Mouse (Mus musculus) forebrain, embryonic 16.5 days (tissue): ENCODE data around the gene Sorcs2. TPM values are rescaled to one million over a fixed set of nuclear protein-coding genes. Genes with fewer than 3 reads are reported as not detected.

ENCODE experiments used
- ATAC-seq: fragments of 200-750 bp; cut with Nextera tagmentation; 2 replicates; pipeline ENCODE4 v1.8.0; 2017; ENCODE audit warnings: mild to moderate bottlenecking, moderate library complexity
- H3K27ac ChIP-seq: fragments of 300-500 bp; sonication (generic); 2 replicates; pipeline ENCODE4 v1.5.1; 2014; ENCODE audit warnings: low read length, control low read depth
- H3K27me3 ChIP-seq: fragments of 300-500 bp; sonication (generic); replicated peaks from 2 replicates; pipeline ENCODE4 v1.6.1; 2014; ENCODE audit warnings: low read length; ENCODE audit not compliant: control insufficient read depth, insufficient read depth
- H3K36me3 ChIP-seq: fragments of 300-500 bp; sonication (generic); 2 replicates; pipeline ENCODE4 v1.6.1; 2014; ENCODE audit not compliant: control insufficient read depth, insufficient read depth
- H3K4me1 ChIP-seq: fragments of 300-500 bp; sonication (generic); replicated peaks from 2 replicates; pipeline ENCODE4 v1.6.1; 2014; ENCODE audit warnings: low read length; ENCODE audit not compliant: control insufficient read depth, insufficient read depth
- H3K4me2 ChIP-seq: fragments of 300-500 bp; sonication (generic); 2 replicates; pipeline ENCODE4 v1.6.1; 2014; ENCODE audit warnings: mild to moderate bottlenecking, low read length, control low read depth
- H3K4me3 ChIP-seq: fragments of 300-500 bp; sonication (generic); replicated peaks from 2 replicates; pipeline ENCODE4 v1.5.1; 2014; ENCODE audit warnings: mild to moderate bottlenecking, low read length, control low read depth
- H3K9ac ChIP-seq: fragments of 300-500 bp; sonication (generic); replicated peaks from 2 replicates; pipeline ENCODE4 v1.6.1; 2014; ENCODE audit warnings: low read depth, low read length, control low read depth
- H3K9me3 ChIP-seq: fragments of 300-500 bp; sonication (generic); 2 replicates; pipeline ENCODE4 v1.6.1; 2016; ENCODE audit warnings: low read length; ENCODE audit not compliant: control insufficient read depth
- WGBS: fragments of 180-500 bp; shearing (Covaris S2); extraction: QIAGEN DNeasy Blood & Tissue Kit; methylation state at CpG from one replicate; pipeline ENCODE4 v1.1.7; 2014; 5-methylcytosine and 5-hydroxymethylcytosine counted together
- polyA plus RNA-seq: library from polyadenylated mRNA; unstranded; fragments of >200 nt; fragmentation: Nextera tagmentation; extraction: Ambion mirVana; gene quantifications from 2 replicates; pipeline ENCODE4 v1.2.1, GENCODE M21; 2015

Sorcs2 gene
- polyA plus RNA-seq, 1 experiment from 2014 or later, result 7.0 TPM

- Histone ChIP-seq H3K4me2 (no peak overlapping the region), H3K9me3 (no peaks in the 10 kb centered on the region), H3K27ac (no peak overlapping the region; the same call in 1 of the 2 replicates), H3K9ac (no peak overlapping the region), H3K4me1 (peaks cover 17% of the 10 kb centered on the region), H3K36me3 (no peaks in the 10 kb centered on the region), H3K27me3 (no peaks in the 10 kb centered on the region), H3K4me3 (no peak overlapping the region)
- WGBS, result 24% methylated on average over 2 of the region's 2 CpGs
- no peak for ATAC-seq
Measured at GRCm38 (mm10) chr5:36129661-36130060, 268.3 kb downstream of the Sorcs2 start.

- no peaks in the 10 kb centered on the region for H3K36me3 ChIP-seq
- H3K27me3 ChIP-seq, result no peaks in the 10 kb centered on the region
- peaks cover 17% of the 10 kb centered on the region for H3K4me1 ChIP-seq
- H3K4me3 ChIP-seq, result no peak overlapping the region
- H3K9me3 ChIP-seq, result no peaks in the 10 kb centered on the region
- 62% methylated on average over 3 of the region's 3 CpGs for WGBS
- no peak overlapping the region for H3K4me2 ChIP-seq
- H3K9ac ChIP-seq, result no peak overlapping the region
- ATAC-seq, result no peak
- H3K27ac ChIP-seq, result no peak overlapping the region
Measured at GRCm38 (mm10) chr5:36128513-36128912, 269.4 kb downstream of the Sorcs2 start.

GRCm38 (mm10) chr5:36124993-36125392, 272.9 kb downstream of the Sorcs2 start:
- Histone ChIP-seq H3K4me1 (peaks cover 7% of the 10 kb centered on the region), H3K4me3 (no peak overlapping the region), H3K27ac (no peak overlapping the region), H3K9ac (no peak overlapping the region), H3K9me3 (no peaks in the 10 kb centered on the region), H3K4me2 (no peak overlapping the region), H3K27me3 (no peaks in the 10 kb centered on the region), H3K36me3 (no peaks in the 10 kb centered on the region)
- 61% methylated on average over 6 of the region's 6 CpGs for WGBS
- ATAC-seq, result no peak

- no peak overlapping the region for H3K4me3 ChIP-seq
- no peaks in the 10 kb centered on the region for H3K27me3 ChIP-seq
- H3K4me2 ChIP-seq, result no peak overlapping the region
- no peaks in the 10 kb centered on the region for H3K9me3 ChIP-seq
- H3K9ac ChIP-seq, result no peak overlapping the region
- ATAC-seq, result no peak
- no peaks in the 10 kb centered on the region for H3K4me1 ChIP-seq
- no peak overlapping the region for H3K27ac ChIP-seq
- no peaks in the 10 kb centered on the region for H3K36me3 ChIP-seq
- WGBS, result 71% methylated on average over 10 of the region's 10 CpGs
Measured at GRCm38 (mm10) chr5:36122987-36123386, 275.0 kb downstream of the Sorcs2 start.

GRCm38 (mm10) chr5:36120931-36121341, 277.0 kb downstream of the Sorcs2 start:
- no peaks in the 10 kb centered on the region for H3K4me1 ChIP-seq
- no peak overlapping the region for H3K4me3 ChIP-seq
- no peak overlapping the region for H3K9ac ChIP-seq
- no peaks in the 10 kb centered on the region for H3K36me3 ChIP-seq
- H3K27me3 ChIP-seq, result no peaks in the 10 kb centered on the region
- ATAC-seq, result no peak
- H3K4me2 ChIP-seq, result no peak overlapping the region
- 38% methylated on average over 3 of the region's 3 CpGs for WGBS
- no peak overlapping the region for H3K27ac ChIP-seq
- no peaks in the 10 kb centered on the region for H3K9me3 ChIP-seq

GRCm38 (mm10) chr5:36118061-36118460, 279.9 kb downstream of the Sorcs2 start:
- peaks cover 9% of the 10 kb centered on the region for H3K4me1 ChIP-seq
- WGBS, result 64% methylated on average over 5 of the region's 5 CpGs
- no peak overlapping the region for H3K27ac ChIP-seq
- no peaks in the 10 kb centered on the region for H3K9me3 ChIP-seq
- no peaks in the 10 kb centered on the region for H3K36me3 ChIP-seq
- no peak for ATAC-seq
- no peaks in the 10 kb centered on the region for H3K27me3 ChIP-seq
- no peak overlapping the region for H3K4me3 ChIP-seq
- no peak overlapping the region for H3K4me2 ChIP-seq
- H3K9ac ChIP-seq, result no peak overlapping the region

- Histone ChIP-seq H3K27me3 (no peaks in the 10 kb centered on the region), H3K9me3 (no peaks in the 10 kb centered on the region), H3K36me3 (no peaks in the 10 kb centered on the region), H3K9ac (no peak overlapping the region), H3K4me1 (peaks cover 9% of the 10 kb centered on the region), H3K4me2 (no peak overlapping the region), H3K27ac (no peak overlapping the region), H3K4me3 (no peak overlapping the region)
- ATAC-seq, result peak; percentile 72
- WGBS, result 20% methylated on average over 7 of the region's 7 CpGs
Measured at GRCm38 (mm10) chr5:36115519-36115918, 282.4 kb downstream of the Sorcs2 start.

- no peak for ATAC-seq
- H3K9ac ChIP-seq, result no peak overlapping the region
- no peaks in the 10 kb centered on the region for H3K9me3 ChIP-seq
- H3K27me3 ChIP-seq, result no peaks in the 10 kb centered on the region
- no peak overlapping the region for H3K27ac ChIP-seq
- 89% methylated on average over 2 of the region's 2 CpGs for WGBS
- H3K36me3 ChIP-seq, result no peaks in the 10 kb centered on the region
- no peak overlapping the region for H3K4me3 ChIP-seq
- H3K4me2 ChIP-seq, result no peak overlapping the region
- H3K4me1 ChIP-seq, result peaks cover 10% of the 10 kb centered on the region
Measured at GRCm38 (mm10) chr5:36113696-36114095, 284.2 kb downstream of the Sorcs2 start.

- Histone ChIP-seq H3K27me3 (no peaks in the 10 kb centered on the region), H3K4me2 (no peak overlapping the region), H3K36me3 (no peaks in the 10 kb centered on the region), H3K27ac (no peak overlapping the region), H3K9ac (no peak overlapping the region), H3K4me3 (no peak overlapping the region), H3K9me3 (no peaks in the 10 kb centered on the region), H3K4me1 (peaks cover 18% of the 10 kb centered on the region)
- no peak for ATAC-seq
- WGBS, result 72% methylated on average over 6 of the region's 6 CpGs
Measured at GRCm38 (mm10) chr5:36112696-36113095, 285.2 kb downstream of the Sorcs2 start.

GRCm38 (mm10) chr5:36111516-36111915, 286.4 kb downstream of the Sorcs2 start:
- Histone ChIP-seq H3K27me3 (no peaks in the 10 kb centered on the region), H3K4me2 (no peak overlapping the region), H3K27ac (no peak overlapping the region), H3K4me3 (no peak overlapping the region), H3K36me3 (no peaks in the 10 kb centered on the region), H3K9ac (no peak overlapping the region), H3K9me3 (no peaks in the 10 kb centered on the region), H3K4me1 (peaks cover 18% of the 10 kb centered on the region)
- no peak for ATAC-seq
- WGBS, result 81% methylated on average over 3 of the region's 3 CpGs
